In genomic region chr4:132021883-132022282, GRCm38 (mm10) we compare ENCODE assay signal across 19 mouse cellular contexts. TPM values are rescaled to one million over a fixed set of nuclear protein-coding genes. Genes with fewer than 3 reads are reported as not detected.
"Had no signal": no experiment of that assay in that cellular context is flagged by ENCODE, and none has a peak within 500 bp of the region (broad histone marks: within the 10 kb centered on the region; RNA-seq: fewer than 3 reads in every experiment).

No protein-coding gene starts in this region.

- H3K9ac ChIP-seq: limb, embryonic 12.5 days; limb, embryonic 15.5 days had no signal

- H3K4me3 ChIP-seq: left cerebral cortex, adult 2 months; limb, embryonic 12.5 days; limb, embryonic 15.5 days had no signal

- DNase-seq: kidney, adult 2 months; layer of hippocampus, postnatal 36 days; lung, adult 2 months; lung, postnatal 14 days; lung, postnatal 4 days; midbrain, embryonic 14.5 days; thymus, adult 18-20 months had no signal

- H3K36me3 ChIP-seq: limb, embryonic 15.5 days had no signal

- ATAC-seq: intestine, postnatal 0 days had no signal

- H3K4me2 ChIP-seq: limb, embryonic 12.5 days; limb, embryonic 15.5 days; midbrain, embryonic 11.5 days had no signal

- H3K27me3 ChIP-seq: limb, embryonic 12.5 days; limb, embryonic 15.5 days had no signal

- H3K9me3 ChIP-seq: limb, embryonic 12.5 days; limb, embryonic 15.5 days had no signal

- H3K27ac ChIP-seq: kidney, postnatal 0 days; left cerebral cortex, adult 2 months; limb, embryonic 12.5 days; limb, embryonic 15.5 days had no signal

RNA-seq across cellular contexts. Expression of gene Gm10300, which starts 52.6 kb away (rescaled TPM):
- total RNA-seq: layer of hippocampus, postnatal 10 days; layer of hippocampus, postnatal 36 days; left cerebral cortex, adult 2 months had no signal
- polyA plus RNA-seq: intestine, embryonic 14.5 days; kidney, embryonic 14.5 days; midbrain, embryonic 11.5 days; midbrain, embryonic 14.5 days; neural tube, embryonic 11.5 days; neural tube, embryonic 14.5 days; testis, adult 2 months had no signal
